Comparison of ENCODE assay signal across 14 mouse cellular contexts in genomic region chr9:63926377-63926776, GRCm38 (mm10).
A peak's percentile ranks its signal among the peaks of the same experiment; 100 is the strongest.
DNase-seq lines count a peak whose midpoint lies in the region; ATAC-seq and TF ChIP-seq lines count a peak whose summit lies in the region.
"Had no signal": no experiment of that assay in that cellular context is flagged by ENCODE, and none has a peak within 500 bp of the region (broad histone marks: within the 10 kb centered on the region; RNA-seq: fewer than 3 reads in every experiment).

No protein-coding gene starts in this region.

- DNase-seq in kidney, adult 2 months: peak; percentile 21
- DNase-seq in kidney, adult 18-20 months: no peak
- peak; percentile 40 for DNase-seq in heart, postnatal 4 days
- peak; percentile 14 for DNase-seq in stomach, postnatal 0 days (ENCODE audit: low spot score)
- DNase-seq in frontal cortex, adult 2 months (ENCODE audit: extremely low spot score in 1 of 2, low spot score in 1 of 2): no peak
- DNase-seq: cerebellum, postnatal 25 days; thymus, postnatal 4 days had no signal

- H3K4me3 ChIP-seq in kidney, adult 2 months (ENCODE audit: insufficient read depth, low read depth, low read length): no peak overlapping the region
- H3K4me3 ChIP-seq in neural tube, embryonic 14.5 days (ENCODE audit: low read depth, low read length): no peak overlapping the region
- no peak overlapping the region for H3K4me3 ChIP-seq in neural tube, embryonic 15.5 days (replicated peaks)
- no peak overlapping the region for H3K4me3 ChIP-seq in stomach, postnatal 0 days (ENCODE audit: low read depth, low read length)
- H3K4me3 ChIP-seq in forebrain, embryonic 16.5 days (replicated peaks; ENCODE audit: low read length): no peak overlapping the region
- H3K4me3 ChIP-seq: heart, adult 2 months; layer of hippocampus, adult 2 months; neural tube, embryonic 12.5 days had no signal

- H3K36me3 ChIP-seq in kidney, adult 2 months (ENCODE audit: control insufficient read depth, insufficient read depth, low read length): no peaks in the 10 kb centered on the region
- no peaks in the 10 kb centered on the region for H3K36me3 ChIP-seq in neural tube, embryonic 14.5 days (ENCODE audit: control insufficient read depth, insufficient read depth, low read length)
- H3K36me3 ChIP-seq in neural tube, embryonic 15.5 days: no peaks in the 10 kb centered on the region
- H3K36me3 ChIP-seq in stomach, postnatal 0 days (ENCODE audit: control insufficient read depth, insufficient read depth, low read length): no peaks in the 10 kb centered on the region
- no peaks in the 10 kb centered on the region for H3K36me3 ChIP-seq in forebrain, embryonic 16.5 days (ENCODE audit: control insufficient read depth, insufficient read depth)
- H3K36me3 ChIP-seq: neural tube, embryonic 12.5 days had no signal

- no peak for ATAC-seq in neural tube, embryonic 14.5 days (ENCODE audit: low read depth)
- no peak for ATAC-seq in neural tube, embryonic 15.5 days (ENCODE audit: low FRiP score)
- no peak for ATAC-seq in stomach, postnatal 0 days (ENCODE audit: low FRiP score, low TSS enrichment)
- ATAC-seq in forebrain, embryonic 16.5 days: no peak
- ATAC-seq: hindbrain, embryonic 16.5 days had no signal

- no peak overlapping the region for H3K9ac ChIP-seq in neural tube, embryonic 14.5 days (replicated peaks; ENCODE audit: low read depth, low read length)
- H3K9ac ChIP-seq in neural tube, embryonic 15.5 days (replicated peaks): no peak overlapping the region
- H3K9ac ChIP-seq in stomach, postnatal 0 days (ENCODE audit: low read length): no peak overlapping the region
- no peak overlapping the region for H3K9ac ChIP-seq in forebrain, embryonic 16.5 days (replicated peaks; ENCODE audit: low read depth, low read length)

- no peak overlapping the region for H3K27ac ChIP-seq in kidney, adult 2 months (ENCODE audit: insufficient read depth, low read depth, low read length)
- 0 out of 2 replicates have a peak overlapping the region, but pooled peaks have one; percentile 10 for H3K27ac ChIP-seq in neural tube, embryonic 14.5 days (ENCODE audit: low read depth, low read length)
- no peak overlapping the region for H3K27ac ChIP-seq in neural tube, embryonic 15.5 days (replicated peaks)
- no peak overlapping the region for H3K27ac ChIP-seq in stomach, postnatal 0 days (replicated peaks)
- no peak overlapping the region for H3K27ac ChIP-seq in forebrain, embryonic 16.5 days (ENCODE audit: low read length)
- H3K27ac ChIP-seq: layer of hippocampus, adult 2 months; neural tube, embryonic 12.5 days had no signal

- 0 out of 2 replicates have a peak, but pooled peaks cover 5% of the 10 kb centered on the region for H3K4me1 ChIP-seq in kidney, adult 2 months (ENCODE audit: control insufficient read depth, insufficient read depth, low read length)
- peaks cover 8% of the 10 kb centered on the region for H3K4me1 ChIP-seq in neural tube, embryonic 14.5 days (ENCODE audit: control insufficient read depth, insufficient read depth, low read length)
- peaks cover 19% of the 10 kb centered on the region for H3K4me1 ChIP-seq in neural tube, embryonic 15.5 days
- peaks cover 6% of the 10 kb centered on the region for H3K4me1 ChIP-seq in stomach, postnatal 0 days (replicated peaks; ENCODE audit: control insufficient read depth, insufficient read depth)
- peaks cover 14% of the 10 kb centered on the region for H3K4me1 ChIP-seq in forebrain, embryonic 16.5 days (replicated peaks; ENCODE audit: control insufficient read depth, insufficient read depth, low read length)

- TF ChIP-seq CTCF in kidney, adult 2 months (conservative IDR thresholded peaks at IDR 0.05; ENCODE audit: insufficient read depth, insufficient read length, low read depth, low read length): no peak
- no peak for TF ChIP-seq CTCF in stomach, postnatal 0 days (IDR thresholded peaks at IDR 0.05; ENCODE audit: low read depth)

- no peak overlapping the region for H3K4me2 ChIP-seq in neural tube, embryonic 14.5 days (ENCODE audit: low read depth, low read length)
- no peak overlapping the region for H3K4me2 ChIP-seq in neural tube, embryonic 15.5 days
- no peak overlapping the region for H3K4me2 ChIP-seq in stomach, postnatal 0 days (replicated peaks; ENCODE audit: low read depth)
- H3K4me2 ChIP-seq in forebrain, embryonic 16.5 days (ENCODE audit: low read length): no peak overlapping the region
- H3K4me2 ChIP-seq: neural tube, embryonic 12.5 days had no signal

- no peaks in the 10 kb centered on the region for H3K9me3 ChIP-seq in neural tube, embryonic 14.5 days (ENCODE audit: control insufficient read depth, low read length)
- no peaks in the 10 kb centered on the region for H3K9me3 ChIP-seq in neural tube, embryonic 15.5 days (replicated peaks)
- H3K9me3 ChIP-seq in stomach, postnatal 0 days (ENCODE audit: control insufficient read depth, low read length): no peaks in the 10 kb centered on the region
- H3K9me3 ChIP-seq in forebrain, embryonic 16.5 days (ENCODE audit: control insufficient read depth, low read length): no peaks in the 10 kb centered on the region
- H3K9me3 ChIP-seq: neural tube, embryonic 12.5 days had no signal

- TF ChIP-seq EP300 in stomach, postnatal 0 days (optimal IDR thresholded peaks at IDR 0.05): no peak

- no peaks in the 10 kb centered on the region for H3K27me3 ChIP-seq in kidney, adult 2 months (replicated peaks; ENCODE audit: control insufficient read depth, insufficient read depth, low read length)
- no peaks in the 10 kb centered on the region; the same call in 1 of the 2 replicates for H3K27me3 ChIP-seq in neural tube, embryonic 14.5 days (ENCODE audit: control insufficient read depth, insufficient read depth, low read length)
- peaks cover 13% of the 10 kb centered on the region for H3K27me3 ChIP-seq in neural tube, embryonic 15.5 days (replicated peaks)
- no peaks in the 10 kb centered on the region for H3K27me3 ChIP-seq in stomach, postnatal 0 days (ENCODE audit: control insufficient read depth, insufficient read depth, low read length)
- peaks cover 7% of the 10 kb centered on the region for H3K27me3 ChIP-seq in forebrain, embryonic 16.5 days (replicated peaks; ENCODE audit: control insufficient read depth, insufficient read depth, low read length)

- no peak for TF ChIP-seq POLR2A in kidney, adult 2 months (IDR thresholded peaks at IDR 0.05; ENCODE audit: low read depth, low read length)

- 57% methylated on average over 7 of the region's 7 CpGs for WGBS in kidney, adult 2 months
- WGBS in neural tube, embryonic 14.5 days: 75% methylated on average over 7 of the region's 7 CpGs
- 73% methylated on average over 7 of the region's 7 CpGs for WGBS in neural tube, embryonic 15.5 days
- 59% methylated on average over 7 of the region's 7 CpGs for WGBS in stomach, postnatal 0 days
- 85% methylated on average over 7 of the region's 7 CpGs for WGBS in forebrain, embryonic 16.5 days

Comparison
In these comparisons a context has a peak if more than half of its experiments do, and no peak if none do; other contexts are left out.
1. DNase-seq: peak in kidney, adult 2 months (single experiment), heart, postnatal 4 days (single experiment) and stomach, postnatal 0 days (single experiment); none in kidney, adult 18-20 months (single experiment) and frontal cortex, adult 2 months (0 of 2).